Mouse (Mus musculus) small intestine, adult 2 months (tissue): Measurements from ENCODE around the gene Bpi.

Experiments
- CTCF ChIP-seq: fragments of 200-500 bp; IDR thresholded peaks from 2 replicates; pipeline ENCODE4 v1.5.1; 2012; ENCODE audit warnings: low read depth, mild to moderate bottlenecking, control low read depth, inconsistent platforms, low read length, moderate library complexity, mixed read lengths; ENCODE audit not compliant: insufficient replicate concordance, insufficient read length; ENCODE audit errors: extremely low read depth
- POLR2A ChIP-seq: fragments of 200-500 bp; IDR thresholded peaks from 2 replicates; pipeline ENCODE4 v1.6.1; 2012; ENCODE audit warnings: low read depth, mild to moderate bottlenecking, control low read depth, inconsistent platforms, low read length, moderate library complexity

DNA sequence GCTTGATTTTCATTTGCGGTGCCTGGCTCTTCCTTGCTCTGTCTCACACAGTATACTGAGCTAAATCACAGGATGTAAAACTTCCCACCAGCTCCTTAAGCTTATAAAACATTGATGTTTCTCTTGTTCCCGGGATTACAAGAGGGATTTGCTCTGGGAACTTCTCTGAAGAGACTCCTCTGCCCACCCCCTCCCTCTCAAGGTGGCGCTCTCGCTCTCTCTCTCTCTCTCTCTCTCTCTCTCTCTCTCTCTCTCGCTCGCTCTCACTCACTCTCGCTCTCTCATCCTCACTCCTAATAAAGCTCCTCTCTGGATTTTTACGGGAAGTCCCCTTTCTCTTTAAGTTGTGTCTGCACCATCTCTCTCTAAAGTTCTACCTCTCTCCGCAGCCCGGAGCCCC is 46.9 kb upstream of the Bpi start:
- no peak for TF ChIP-seq CTCF
- TF ChIP-seq POLR2A, result no peak
